Mouse (Mus musculus) MEL (cell line): ENCODE measurements at regions not wholly inside any gene's neighbourhood (a gene's known extent, or its start where the extent isn't known, plus 50 kb on each side); places are given as distances from the start of the nearest gene placed in this dataset.

Experiments
- DNase-seq: peaks from one replicate; pipeline ENCODE4 v3.0.0; 2011; ENCODE audit warnings: low read depth, low spot score
- H3K27ac ChIP-seq: 2 replicates; pipeline ENCODE4 v1.5.1; 2012; ENCODE audit warnings: low read depth, mild to moderate bottlenecking, control low read depth, low read length, moderate library complexity; ENCODE audit not compliant: control insufficient read depth
- H3K27me3 ChIP-seq, 2 experiments: fragments of 150-350 bp in 1 of 2; sonication (generic) in 1 of 2; 2 replicates each; pipeline ENCODE4 v1.6.1; 2012; ENCODE audit warnings: low read length in 2 of 2, mild to moderate bottlenecking in 2 of 2, improper control_type of control experiment in 1 of 2, moderate library complexity in 1 of 2; ENCODE audit not compliant: insufficient read depth in 2 of 2, control insufficient read depth in 1 of 2
- H3K36me3 ChIP-seq, 2 experiments: 2 replicates each; pipeline ENCODE4 v1.6.1; 2012 to 2014; ENCODE audit warnings: low read length in 2 of 2, improper control_type of control experiment in 1 of 2, inconsistent platforms in 1 of 2, mild to moderate bottlenecking in 1 of 2; ENCODE audit not compliant: insufficient read depth in 2 of 2, control insufficient read depth in 1 of 2
- H3K4me1 ChIP-seq, 2 experiments: fragments of 150-350 bp in 1 of 2; sonication (generic) in 1 of 2; 2 replicates each; pipeline ENCODE4 v1.6.1; 2012; ENCODE audit warnings: low read length in 2 of 2, improper control_type of control experiment in 1 of 2, mild to moderate bottlenecking in 1 of 2; ENCODE audit not compliant: insufficient read depth in 2 of 2, control insufficient read depth in 1 of 2
- H3K4me3 ChIP-seq, 2 experiments: fragments of 150-350 bp in 1 of 2; sonication (generic) in 1 of 2; 2 replicates each; pipeline ENCODE4 v1.5.1; 2012; ENCODE audit warnings: low read depth in 2 of 2, low read length in 2 of 2, mild to moderate bottlenecking in 2 of 2, moderate library complexity in 2 of 2, control low read depth in 1 of 2, improper control_type of control experiment in 1 of 2; ENCODE audit not compliant: control insufficient read depth in 1 of 2, insufficient read depth in 1 of 2
- H3K79me2 ChIP-seq: 2 replicates; pipeline ENCODE4 v1.6.1; 2012; ENCODE audit warnings: mild to moderate bottlenecking, low read length, moderate library complexity; ENCODE audit not compliant: control insufficient read depth, poor library complexity, insufficient read depth
- H3K9ac ChIP-seq: 2 replicates; pipeline ENCODE4 v1.6.1; 2012; ENCODE audit warnings: low read depth, mild to moderate bottlenecking, control low read depth, low read length, moderate library complexity; ENCODE audit not compliant: control insufficient read depth, poor library complexity, severe bottlenecking
- H3K9me3 ChIP-seq: fragments of 150-350 bp; sonication (generic); replicated peaks from 2 replicates; pipeline ENCODE4 v1.6.1; 2012; ENCODE audit warnings: mild to moderate bottlenecking, low read length, improper control_type of control experiment, moderate library complexity; ENCODE audit not compliant: insufficient read depth
- CHD1 ChIP-seq: IDR thresholded peaks from 2 replicates; pipeline ENCODE4 v1.6.1; 2012; ENCODE audit warnings: low read depth, mild to moderate bottlenecking, inconsistent platforms, low read length, improper control_type of control experiment
- CHD2 ChIP-seq: IDR thresholded peaks from 2 replicates; pipeline ENCODE4 v1.6.1; 2011; ENCODE audit warnings: low read length, improper control_type of control experiment
- E2F4 ChIP-seq: IDR thresholded peaks from 2 replicates; pipeline ENCODE4 v1.6.1; 2011; ENCODE audit warnings: low read depth, low read length, improper control_type of control experiment, borderline replicate concordance
- ELF1 ChIP-seq: IDR thresholded peaks from 2 replicates; pipeline ENCODE4 v1.6.1; 2014; ENCODE audit warnings: low read depth, mild to moderate bottlenecking, inconsistent platforms, low read length, improper control_type of control experiment, moderate library complexity
- GABPA ChIP-seq: IDR thresholded peaks from 2 replicates; pipeline ENCODE4 v1.6.1; 2012; ENCODE audit warnings: low read depth, mild to moderate bottlenecking, inconsistent platforms, low read length, improper control_type of control experiment, moderate library complexity
- HCFC1 ChIP-seq: IDR thresholded peaks from 2 replicates; pipeline ENCODE4 v1.6.1; 2012; ENCODE audit warnings: low read depth, mild to moderate bottlenecking, inconsistent platforms, low read length, improper control_type of control experiment, moderate library complexity
- JUND ChIP-seq: IDR thresholded peaks from 2 replicates; pipeline ENCODE4 v1.6.1; 2011; ENCODE audit warnings: low read depth, mild to moderate bottlenecking, improper control_type of control experiment, low read length
- MAFK ChIP-seq: IDR thresholded peaks from 2 replicates; pipeline ENCODE4 v1.6.1; 2011; ENCODE audit warnings: low read depth, mild to moderate bottlenecking, low read length, improper control_type of control experiment, borderline replicate concordance
- MAX ChIP-seq: IDR thresholded peaks from 2 replicates; pipeline ENCODE4 v1.6.1; 2011; ENCODE audit warnings: low read length, improper control_type of control experiment
- MAZ ChIP-seq: IDR thresholded peaks from 2 replicates; pipeline ENCODE4 v1.6.1; 2012; ENCODE audit warnings: low read depth, mild to moderate bottlenecking, inconsistent platforms, low read length, improper control_type of control experiment
- MEF2A ChIP-seq: IDR thresholded peaks from 2 replicates; pipeline ENCODE4 v1.6.1; 2014; ENCODE audit warnings: low read depth, mild to moderate bottlenecking, inconsistent platforms, low read length, improper control_type of control experiment; ENCODE audit not compliant: poor library complexity, insufficient replicate concordance, severe bottlenecking; ENCODE audit errors: extremely low read depth
- MXI1 ChIP-seq: IDR thresholded peaks from 2 replicates; pipeline ENCODE4 v1.6.1; 2011; ENCODE audit warnings: mild to moderate bottlenecking, low read depth, low read length, improper control_type of control experiment
- MYC ChIP-seq: IDR thresholded peaks from 2 replicates; pipeline ENCODE4 v1.6.1; 2011; ENCODE audit warnings: low read depth, mild to moderate bottlenecking, low read length, improper control_type of control experiment, moderate library complexity
- NELFE ChIP-seq: IDR thresholded peaks from 2 replicates; pipeline ENCODE4 v1.6.1; 2011; ENCODE audit warnings: low read depth, low read length, improper control_type of control experiment
- NRF1 ChIP-seq: IDR thresholded peaks from 2 replicates; pipeline ENCODE4 v1.6.1; 2014; ENCODE audit warnings: low read depth, mild to moderate bottlenecking, inconsistent platforms, low read length, improper control_type of control experiment, moderate library complexity; ENCODE audit not compliant: poor library complexity, insufficient read depth, severe bottlenecking
- POLR2A ChIP-seq, 2 experiments: IDR thresholded peaks; 2 replicates each; pipeline ENCODE4 v1.6.1; 2011 to 2012; ENCODE audit warnings: low read length in 2 of 2, mild to moderate bottlenecking in 2 of 2, control low read depth in 1 of 2, improper control_type of control experiment in 1 of 2, low read depth in 1 of 2, moderate library complexity in 1 of 2; ENCODE audit not compliant: control insufficient read depth in 1 of 2, insufficient read depth in 1 of 2, poor library complexity in 1 of 2
- POLR2AphosphoS2 ChIP-seq: IDR thresholded peaks from 2 replicates; pipeline ENCODE4 v1.6.1; 2011; ENCODE audit warnings: low read length, improper control_type of control experiment
- RAD21 ChIP-seq: IDR thresholded peaks from 2 replicates; pipeline ENCODE4 v1.6.1; 2011; ENCODE audit warnings: mild to moderate bottlenecking, low read depth, low read length, improper control_type of control experiment
- RCOR1 ChIP-seq: IDR thresholded peaks from 2 replicates; pipeline ENCODE4 v1.6.1; 2012; ENCODE audit warnings: low read depth, mild to moderate bottlenecking, inconsistent platforms, low read length, improper control_type of control experiment
- SIN3A ChIP-seq: IDR thresholded peaks from 2 replicates; pipeline ENCODE4 v1.6.1; 2012; ENCODE audit warnings: low read length, improper control_type of control experiment, inconsistent platforms
- SMC3 ChIP-seq: IDR thresholded peaks from 2 replicates; pipeline ENCODE4 v1.6.1; 2011; ENCODE audit warnings: low read depth, low read length, improper control_type of control experiment
- TCF12 ChIP-seq: IDR thresholded peaks from 2 replicates; pipeline ENCODE4 v1.6.1; 2014; ENCODE audit warnings: low read depth, mild to moderate bottlenecking, inconsistent platforms, low read length, improper control_type of control experiment, moderate library complexity
- UBTF ChIP-seq: IDR thresholded peaks from 2 replicates; pipeline ENCODE4 v1.6.1; 2012; ENCODE audit warnings: low read depth, mild to moderate bottlenecking, inconsistent platforms, low read length, improper control_type of control experiment, moderate library complexity, borderline replicate concordance; ENCODE audit not compliant: insufficient read depth
- USF1 ChIP-seq: IDR thresholded peaks from 2 replicates; pipeline ENCODE4 v1.6.1; 2014; ENCODE audit warnings: low read depth, mild to moderate bottlenecking, inconsistent platforms, low read length, improper control_type of control experiment, moderate library complexity
- USF2 ChIP-seq, 2 experiments: IDR thresholded peaks; 2 replicates each; pipeline ENCODE4 v1.6.1; 2011 to 2012; ENCODE audit warnings: improper control_type of control experiment in 2 of 2, low read length in 2 of 2, borderline replicate concordance in 1 of 2, inconsistent platforms in 1 of 2, low read depth in 1 of 2, mild to moderate bottlenecking in 1 of 2; ENCODE audit not compliant: insufficient read depth in 1 of 2
- ZC3H11A ChIP-seq: IDR thresholded peaks from 2 replicates; pipeline ENCODE4 v1.6.1; 2012; ENCODE audit warnings: low read depth, mild to moderate bottlenecking, inconsistent platforms, low read length, improper control_type of control experiment
- ZKSCAN1 ChIP-seq: IDR thresholded peaks from 2 replicates; pipeline ENCODE4 v1.6.1; 2012; ENCODE audit warnings: low read depth, mild to moderate bottlenecking, inconsistent platforms, low read length, improper control_type of control experiment, moderate library complexity

DNA sequence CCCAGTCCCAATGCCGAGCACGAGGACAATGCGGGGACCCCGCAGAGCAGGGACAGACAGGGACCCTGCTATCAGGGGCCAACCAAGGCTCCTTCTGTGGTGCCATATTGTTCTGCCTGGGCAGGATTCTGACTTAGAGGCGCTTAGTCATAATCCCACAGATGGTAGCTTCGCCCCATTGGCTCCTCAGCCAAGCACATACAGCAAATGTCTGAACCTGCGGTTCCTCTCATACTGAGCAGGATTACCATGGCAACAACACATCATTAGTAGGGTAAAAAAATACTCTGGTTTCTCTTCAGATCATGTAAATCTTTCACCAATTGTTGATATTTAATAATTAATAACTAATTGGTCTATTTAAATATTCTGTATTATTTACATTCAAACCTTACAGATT is 2140.3 kb upstream of the Cdh20 start:
- Histone ChIP-seq H3K4me1 (no peaks in the 10 kb centered on the region), H3K27me3 (no peaks in the 10 kb centered on the region), H3K27ac (no peak overlapping the region), H3K9ac (no peak overlapping the region)
- peak; percentile 88 for DNase-seq
- TF ChIP-seq UBTF (no peak), USF2 (IDR thresholded peaks at IDR 0.05; ENCODE audit: borderline replicate concordance in 1 of 2, insufficient read depth in 1 of 2, low read depth in 1 of 2, low read length in 2 of 2) (no peak), GABPA (no peak), CHD2 (no peak), ZKSCAN1 (no peak), NELFE (no peak), POLR2A (IDR thresholded peaks at IDR 0.05; ENCODE audit: control insufficient read depth in 1 of 2, insufficient read depth in 1 of 2, low read depth in 1 of 2, low read length in 2 of 2, poor library complexity in 1 of 2) (no peak), RAD21 (no peak), E2F4 (no peak), MYC (no peak), MAX (no peak), ZC3H11A (no peak), RCOR1 (no peak), ELF1 (no peak), MAZ (no peak), SMC3 (no peak), NRF1 (no peak), MXI1 (no peak), POLR2AphosphoS2 (no peak)
- TF ChIP-seq, all 39 proteins: peak for 0
- no peaks in the 10 kb centered on the region for H3K9me3 ChIP-seq
- no peaks in the 10 kb centered on the region for H3K79me2 ChIP-seq
- H3K36me3 ChIP-seq, result no peaks in the 10 kb centered on the region
- H3K4me3 ChIP-seq, result no peak overlapping the region

DNA sequence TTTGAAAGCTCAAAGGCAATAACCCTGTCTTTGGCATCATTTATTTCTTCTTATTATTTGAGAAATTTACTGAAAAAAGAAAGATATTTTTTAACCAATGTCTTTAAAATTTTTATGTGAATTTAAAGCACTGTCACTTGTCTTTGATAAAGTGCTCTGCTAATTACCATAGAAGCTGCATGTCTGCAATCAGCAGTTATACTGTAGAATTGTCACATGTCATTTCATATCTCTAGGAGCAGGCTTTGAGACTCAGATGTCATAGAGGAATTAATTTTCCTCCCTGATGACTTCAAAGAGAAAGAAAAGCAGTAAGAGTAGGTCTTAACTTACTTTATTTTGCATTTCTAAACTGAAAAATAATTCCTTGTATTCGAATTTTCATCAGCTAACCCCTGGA is 2123.9 kb upstream of the Cdh20 start:
- Histone ChIP-seq H3K36me3 (no peaks in the 10 kb centered on the region), H3K4me3 (no peak overlapping the region), H3K4me1 (no peaks in the 10 kb centered on the region), H3K27ac (no peak overlapping the region), H3K27me3 (no peaks in the 10 kb centered on the region), H3K9ac (no peak overlapping the region), H3K79me2 (no peaks in the 10 kb centered on the region), H3K9me3 (no peaks in the 10 kb centered on the region)
- no peak for DNase-seq
- no peak for TF ChIP-seq MAFK
- no peak for TF ChIP-seq GABPA
- no peak for TF ChIP-seq SIN3A
- no peak for TF ChIP-seq USF2 (IDR thresholded peaks at IDR 0.05; ENCODE audit: borderline replicate concordance in 1 of 2, insufficient read depth in 1 of 2, low read depth in 1 of 2, low read length in 2 of 2)
- TF ChIP-seq NELFE, result no peak
- no peak for TF ChIP-seq HCFC1
- TF ChIP-seq CHD1, result no peak
- TF ChIP-seq MEF2A, result no peak
- TF ChIP-seq JUND, result no peak
- TF ChIP-seq TCF12, result no peak
- TF ChIP-seq ZKSCAN1, result no peak
- TF ChIP-seq USF1, result no peak
- no peak for TF ChIP-seq POLR2A (IDR thresholded peaks at IDR 0.05; ENCODE audit: control insufficient read depth in 1 of 2, insufficient read depth in 1 of 2, low read depth in 1 of 2, low read length in 2 of 2, poor library complexity in 1 of 2)
